Mouse (Mus musculus) megakaryocyte, embryonic 14.5 days (primary cell): ENCODE results near the gene Prkd2.

Source experiments
- FLI1 ChIP-seq: IDR thresholded peaks from 2 replicates; pipeline ENCODE4 v1.6.1; 2012; ENCODE audit warnings: low read length, inconsistent platforms, mixed read lengths
- GATA1 ChIP-seq: IDR thresholded peaks from 3 replicates; pipeline ENCODE4 v1.6.1; 2012; ENCODE audit warnings: mixed read lengths, low read length, inconsistent platforms, borderline replicate concordance

- TF ChIP-seq GATA1: no peak
- TF ChIP-seq FLI1: no peak
These were observed 33.0 kb upstream of the Prkd2 start for GRCm38 (mm10) chr7:16809739-16810138.
